Mouse (Mus musculus) frontal cortex, adult 2 months (tissue): ENCODE measurements around the gene Cmtm2b. TPM values are rescaled to one million over a fixed set of nuclear protein-coding genes. Genes with fewer than 3 reads are reported as not detected.

Experiments used
- DNase-seq, 2 experiments: peaks; one replicate each; pipeline ENCODE4 v3.0.0; 2022; ENCODE audit warnings: low spot score in 1 of 2; ENCODE audit errors: extremely low spot score in 1 of 2
- polyA plus RNA-seq: library from polyadenylated mRNA; depleted of rRNA; stranded (reverse); fragments of >200 nt; gene quantifications from 2 replicates; pipeline ENCODE4 v1.2.3, GENCODE M21; 2012

The Cmtm2b gene
- polyA plus RNA-seq, 1 experiment: not detected

DNA sequence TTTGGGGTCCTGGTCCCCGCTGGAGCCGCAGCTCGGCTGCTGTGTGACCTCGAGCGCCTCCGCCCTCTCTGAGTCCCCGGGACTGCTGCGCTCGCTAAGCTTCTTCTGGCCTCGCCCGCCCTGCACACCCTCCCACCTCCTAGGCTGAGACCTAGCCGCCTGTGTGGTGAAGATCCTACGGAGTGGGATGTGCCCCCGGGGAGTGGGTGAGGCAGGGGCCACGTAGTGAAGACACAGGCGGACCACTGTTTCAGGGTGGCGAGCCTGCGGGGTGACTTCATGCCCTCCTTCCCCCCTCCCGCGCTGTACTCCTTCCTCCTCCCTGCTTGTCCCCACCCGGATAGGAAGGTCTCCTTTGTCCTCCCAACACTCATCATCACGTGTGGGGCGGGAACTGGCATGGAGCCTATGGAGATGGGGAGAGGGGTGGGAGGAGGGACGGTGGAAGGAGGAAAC is 19.1 kb downstream of the Cmtm2b start:
- DNase-seq: peak in 1 of 2 experiments; percentile 21

DNA sequence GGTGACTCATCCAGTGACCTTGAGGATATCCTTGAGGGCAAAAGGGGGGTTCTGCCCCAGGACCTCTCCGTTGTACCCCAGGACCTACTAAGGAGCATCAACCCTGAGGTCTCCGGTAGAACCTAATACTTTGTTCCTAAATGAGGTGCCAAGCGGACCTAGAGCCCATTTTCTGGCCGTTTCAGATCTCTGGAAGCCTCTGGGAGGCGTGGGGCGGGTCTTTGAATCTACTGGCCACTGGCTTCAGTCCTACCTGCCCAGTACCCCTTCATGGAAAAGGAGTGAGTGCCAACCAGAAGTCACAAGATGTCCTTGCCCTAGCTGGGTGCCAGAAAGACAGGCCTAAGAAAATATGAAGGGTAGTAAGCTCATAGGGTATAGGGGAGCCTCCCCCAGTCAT is 19.6 kb downstream of the Cmtm2b start:
- DNase-seq: no peak

DNA sequence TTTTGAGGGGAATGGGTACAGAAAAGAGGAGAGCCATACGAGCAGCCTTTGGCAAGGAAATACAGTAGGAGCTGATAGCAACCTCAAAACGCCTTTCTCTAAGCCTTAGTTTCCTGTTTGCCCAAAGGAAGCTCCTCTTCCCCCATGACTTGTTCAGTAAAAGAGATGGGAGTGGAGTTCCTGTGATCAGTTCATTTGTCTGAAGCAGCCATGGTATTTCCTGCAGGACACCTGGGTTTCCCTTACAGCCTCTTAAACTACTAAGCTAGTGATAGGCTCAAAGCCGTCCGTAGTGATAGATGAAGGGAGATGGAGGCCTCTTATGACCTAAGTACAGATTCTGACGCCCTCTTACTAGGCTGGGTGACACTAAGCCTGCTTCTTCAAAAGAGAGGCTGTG is 20.4 kb downstream of the Cmtm2b start:
- DNase-seq: no peak

DNA sequence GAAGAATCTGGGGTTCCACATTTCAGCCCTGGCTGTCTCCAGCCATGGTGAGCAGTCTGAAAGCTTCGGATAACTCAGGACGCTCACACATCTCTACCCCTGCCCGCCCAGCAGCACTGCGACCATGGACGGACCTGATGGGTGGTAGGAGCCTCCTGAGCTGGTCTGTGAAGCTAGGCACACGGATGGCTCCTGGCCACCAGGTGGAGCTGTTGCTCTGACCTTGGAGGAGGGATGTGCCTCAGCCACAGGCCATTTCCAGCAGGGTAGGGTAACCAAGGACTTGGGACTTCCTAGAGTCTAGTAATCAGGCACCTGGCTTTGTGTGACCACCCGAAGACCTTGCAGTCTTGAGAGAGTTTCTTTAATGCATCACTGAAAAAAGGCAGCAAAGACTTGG is 21.9 kb downstream of the Cmtm2b start:
- peak; percentile 71 to 91 for DNase-seq

DNA sequence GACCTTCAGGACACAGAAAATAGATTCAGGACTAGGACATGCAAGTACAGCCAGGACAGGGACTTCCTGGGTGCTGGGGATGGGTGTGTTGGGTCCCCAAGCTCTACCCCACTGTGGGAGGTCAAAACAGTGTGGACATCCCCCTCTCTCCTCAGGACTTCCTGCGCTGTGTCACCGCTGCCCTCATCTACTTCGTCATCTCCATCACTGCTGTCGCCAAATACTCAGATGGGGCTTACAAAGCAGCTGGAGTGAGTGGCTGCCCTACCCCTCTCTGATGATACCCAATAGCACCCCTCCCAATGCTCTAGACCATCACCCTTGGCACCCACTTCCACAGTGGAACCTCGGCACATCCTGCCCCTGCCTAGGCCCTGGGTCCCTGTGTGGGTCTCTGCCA is 22.6 kb downstream of the Cmtm2b start:
- no peak for DNase-seq

DNA sequence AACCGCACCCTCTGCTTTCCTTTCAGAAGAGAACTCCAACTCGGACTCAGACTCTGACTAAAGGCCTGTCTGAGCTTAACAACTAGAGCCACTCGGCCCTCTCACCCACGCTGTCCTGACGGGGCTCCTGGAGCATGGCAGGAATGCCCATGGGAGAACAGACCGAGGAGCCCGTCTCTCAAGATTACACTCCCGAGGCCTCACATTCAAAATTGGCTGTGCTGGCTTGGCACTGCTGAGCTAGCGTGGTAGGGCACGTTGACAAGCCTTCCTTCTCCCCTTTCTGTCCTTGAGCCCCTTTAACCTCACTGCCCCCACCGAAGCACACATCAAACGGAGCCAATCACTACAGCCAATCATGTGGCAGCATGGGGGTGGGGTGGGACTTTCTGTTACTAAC is 24.7 kb downstream of the Cmtm2b start:
- no peak for DNase-seq

DNA sequence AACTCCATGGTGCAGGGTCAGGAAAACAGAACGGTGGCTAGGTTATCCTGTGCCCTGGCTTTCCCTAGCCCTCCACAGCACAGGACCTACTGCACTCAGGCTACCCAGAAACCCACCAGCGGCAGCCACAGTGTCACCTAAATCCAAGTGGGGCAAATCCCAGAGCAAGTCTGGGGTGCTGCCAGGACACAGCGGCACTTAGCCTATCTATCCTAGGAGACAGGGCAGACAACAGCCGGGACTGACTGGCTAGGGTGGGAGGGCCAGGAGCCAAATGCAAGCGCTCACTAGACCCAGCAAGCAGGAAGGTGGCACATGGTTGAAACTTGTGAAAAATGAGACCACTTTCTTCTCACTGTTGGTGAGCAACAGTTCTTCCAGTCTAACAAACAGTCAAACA is 26.9 kb downstream of the Cmtm2b start:
- DNase-seq: no peak

DNA sequence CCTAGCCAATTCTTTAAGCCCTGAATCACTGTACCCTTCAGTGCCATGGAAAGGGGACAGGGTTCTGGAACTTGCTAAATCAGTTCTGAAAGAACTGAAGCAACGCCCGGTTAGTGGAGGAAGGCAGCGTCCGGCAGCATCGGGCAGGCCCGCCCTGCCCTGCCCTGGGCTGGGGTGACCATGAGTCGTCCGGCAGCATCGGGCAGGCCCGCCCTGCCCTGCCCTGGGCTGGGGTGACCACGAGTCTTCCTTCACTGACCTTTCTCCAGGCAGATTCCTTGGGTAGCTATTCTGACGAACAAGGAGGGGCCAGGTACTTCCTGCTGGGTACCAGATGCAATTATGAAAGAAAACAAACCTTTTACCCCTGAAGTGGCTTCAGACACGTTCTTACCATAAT is 28.0 kb downstream of the Cmtm2b start:
- DNase-seq: no peak

DNA sequence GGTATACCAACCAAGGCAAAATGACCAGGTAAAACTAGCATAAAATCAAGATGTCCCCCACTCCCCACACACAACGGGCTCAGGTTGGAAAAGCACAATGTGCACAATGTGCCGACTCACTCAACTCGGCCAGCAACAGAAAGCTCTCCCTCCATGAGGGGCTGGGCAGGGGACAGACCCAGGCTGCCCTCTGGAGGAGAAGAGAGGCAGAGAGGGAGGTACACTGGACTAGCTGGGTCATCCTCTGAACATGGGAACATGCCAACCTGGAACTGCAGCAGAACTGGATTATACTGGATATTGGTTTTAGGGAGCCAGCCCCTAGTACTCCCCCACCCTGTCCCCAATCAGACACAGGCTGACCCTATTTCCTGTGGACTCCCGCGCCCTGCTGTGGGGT is 31.2 kb downstream of the Cmtm2b start:
- DNase-seq: no peak

DNA sequence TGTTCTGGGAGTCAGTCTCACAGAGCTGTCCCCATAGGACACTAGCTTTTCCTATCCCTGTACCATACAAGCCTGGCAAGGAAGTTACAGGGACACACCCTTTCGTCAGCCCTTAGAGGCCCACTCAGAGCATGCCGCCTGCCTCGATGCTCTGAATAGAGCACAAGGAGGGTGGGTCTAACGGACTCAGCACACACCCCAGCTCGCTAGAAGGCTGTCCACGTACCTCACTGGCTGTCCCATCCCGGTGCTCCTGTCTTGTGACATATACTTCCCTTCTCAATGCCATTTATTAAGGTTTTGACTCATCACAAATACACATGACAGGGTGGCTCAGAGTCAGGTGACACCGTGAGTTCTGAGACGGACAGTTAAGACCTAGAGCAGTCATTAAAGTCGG is 32.5 kb downstream of the Cmtm2b start:
- DNase-seq: no peak

DNA sequence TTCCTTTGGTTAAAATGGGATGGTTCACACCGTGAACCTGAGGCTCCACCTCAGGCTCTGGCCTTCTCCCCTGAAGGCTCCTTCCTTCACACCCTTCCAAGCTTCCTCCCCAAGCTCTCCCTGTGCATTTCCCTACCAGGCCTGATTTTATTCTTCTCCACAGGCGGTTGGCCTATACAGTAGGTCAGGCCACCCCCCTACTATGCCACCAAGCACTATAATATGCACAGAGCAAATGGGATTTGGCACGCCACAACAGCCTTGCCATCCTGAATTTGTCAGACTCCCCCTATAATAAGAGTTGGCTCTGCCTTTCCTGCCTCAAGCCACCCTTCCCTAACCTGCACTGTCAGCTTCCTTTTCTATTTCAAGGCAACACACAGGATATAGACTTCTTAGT is 36.6 kb downstream of the Cmtm2b start:
- no peak for DNase-seq

DNA sequence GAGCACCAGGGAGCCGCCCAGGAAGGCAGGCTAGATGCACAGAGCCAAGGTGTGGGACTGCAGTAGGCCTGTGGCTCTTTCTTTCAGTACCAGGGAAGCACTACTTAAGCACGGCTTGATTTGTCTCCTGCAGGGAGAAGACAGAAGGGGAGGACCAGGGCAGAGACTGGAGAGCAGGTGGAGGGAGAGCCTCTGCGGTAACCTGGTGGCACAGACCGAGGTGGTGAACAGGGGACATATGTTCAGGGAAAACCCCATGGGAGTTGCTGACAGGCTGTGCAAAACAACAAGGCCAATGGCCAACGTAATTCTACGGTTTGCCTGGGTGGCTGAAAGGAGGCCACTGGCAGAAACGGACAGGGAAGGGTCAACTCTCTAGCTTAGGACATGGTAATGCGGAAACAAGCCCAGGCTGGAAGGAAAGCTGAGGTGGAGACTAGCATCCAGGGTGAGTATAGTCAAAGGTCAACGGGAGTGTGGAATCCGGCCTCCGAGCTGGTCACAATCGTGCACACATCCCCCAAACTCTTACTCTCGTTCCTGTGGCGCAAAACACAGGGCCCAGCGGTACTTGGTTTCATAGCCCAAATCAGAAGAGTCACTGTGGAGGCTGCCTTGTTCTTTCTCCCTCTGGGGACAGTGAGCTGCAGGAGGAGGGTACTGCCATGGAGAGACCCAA is 37.9 kb downstream of the Cmtm2b start:
- DNase-seq: no peak

DNA sequence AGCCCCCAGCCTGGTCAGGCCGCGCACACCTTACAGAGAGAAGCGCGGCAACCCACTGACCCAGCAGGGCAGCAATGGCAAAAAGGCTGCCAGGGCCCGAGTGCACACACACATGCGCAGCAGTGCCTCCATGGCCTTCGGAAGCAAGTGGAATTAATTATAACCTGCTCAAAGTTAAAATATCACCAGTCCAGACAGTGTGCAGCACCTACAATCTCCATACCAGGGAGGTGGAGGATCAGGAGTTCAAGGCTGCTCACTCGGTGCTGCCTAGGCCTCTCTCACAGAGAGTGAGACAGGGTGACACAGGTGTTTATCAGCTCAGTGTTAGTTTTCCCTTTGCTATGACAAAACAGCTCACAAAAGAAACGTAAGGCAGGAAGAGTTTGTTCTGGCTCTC is 43.7 kb downstream of the Cmtm2b start:
- no peak for DNase-seq

DNA sequence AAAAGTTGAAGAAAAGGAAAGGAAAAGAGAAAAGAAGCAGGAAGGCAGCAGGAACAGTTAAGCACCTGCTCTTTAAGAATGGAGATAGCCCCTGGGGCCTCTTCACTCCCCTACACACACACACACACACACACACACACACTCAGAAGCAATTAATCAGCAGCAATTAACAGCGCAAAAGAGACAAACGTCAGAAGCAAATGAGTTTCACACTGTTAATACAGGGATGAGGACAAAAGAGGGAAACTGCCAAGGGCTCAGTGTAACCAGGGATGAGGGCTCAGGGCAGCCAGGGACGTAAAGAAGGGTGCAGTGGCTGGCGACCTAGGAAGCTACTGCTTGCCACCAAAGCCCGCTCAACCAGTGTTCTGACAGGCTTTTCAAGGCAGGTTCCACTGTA is 45.4 kb downstream of the Cmtm2b start:
- no peak for DNase-seq

DNA sequence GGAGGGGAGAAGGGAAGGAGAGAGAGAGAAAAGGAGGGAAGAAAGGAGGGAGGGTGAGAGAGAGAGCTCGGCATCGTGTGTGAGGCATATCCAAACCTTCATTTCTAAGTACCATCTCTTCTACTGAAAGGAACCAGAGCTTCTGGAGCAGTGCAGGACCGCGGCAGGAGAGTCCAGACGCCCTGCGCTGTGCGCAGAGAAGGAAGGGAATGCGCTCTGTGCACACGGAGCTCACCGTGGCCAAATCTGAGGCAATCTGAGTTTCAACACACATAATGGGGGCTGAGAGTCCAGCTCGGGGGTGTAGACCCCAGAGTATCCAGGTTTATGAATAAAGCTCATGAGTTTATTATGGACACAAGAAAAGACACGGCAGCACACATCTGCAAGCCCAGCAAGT is 47.6 kb downstream of the Cmtm2b start:
- no peak for DNase-seq

DNA sequence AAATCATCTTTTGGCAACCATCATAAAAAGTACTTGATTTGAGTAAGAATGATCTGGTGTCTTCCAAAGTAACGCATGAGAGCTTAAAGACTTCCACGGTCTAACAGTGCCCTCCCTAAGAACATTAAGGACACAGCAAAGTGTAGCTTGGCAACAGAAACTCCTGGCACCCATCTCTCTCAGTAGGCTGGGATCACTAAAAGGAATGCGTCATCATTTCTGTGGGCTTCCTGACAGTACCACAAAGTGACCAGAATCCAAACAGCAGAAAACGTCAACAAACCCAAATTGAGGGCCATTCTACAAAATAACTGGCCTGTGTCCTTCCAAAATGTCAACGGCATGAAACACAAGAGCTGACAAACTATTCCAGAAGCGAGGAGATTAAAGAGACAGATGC is 48.0 kb downstream of the Cmtm2b start:
- no peak for DNase-seq

DNA sequence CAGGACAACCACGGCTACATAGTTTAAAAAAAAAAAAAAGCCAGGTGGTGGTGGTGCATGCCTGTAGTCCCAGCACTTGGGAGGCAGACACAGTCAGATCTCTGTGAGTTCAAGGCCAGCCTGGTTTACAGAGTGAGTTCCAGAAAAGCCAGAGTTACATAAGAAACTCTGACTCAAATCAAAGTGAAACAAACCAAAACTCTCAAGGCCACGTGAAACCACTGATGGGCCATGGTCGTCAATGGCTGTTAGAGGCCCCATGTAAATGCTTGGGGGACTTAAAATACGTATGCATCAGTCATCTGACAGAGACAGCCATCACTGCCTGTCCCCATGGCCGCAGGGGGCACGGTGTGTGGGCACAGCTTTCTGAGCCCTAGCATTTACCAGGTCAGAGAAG is 49.1 kb downstream of the Cmtm2b start:
- DNase-seq: no peak

DNA sequence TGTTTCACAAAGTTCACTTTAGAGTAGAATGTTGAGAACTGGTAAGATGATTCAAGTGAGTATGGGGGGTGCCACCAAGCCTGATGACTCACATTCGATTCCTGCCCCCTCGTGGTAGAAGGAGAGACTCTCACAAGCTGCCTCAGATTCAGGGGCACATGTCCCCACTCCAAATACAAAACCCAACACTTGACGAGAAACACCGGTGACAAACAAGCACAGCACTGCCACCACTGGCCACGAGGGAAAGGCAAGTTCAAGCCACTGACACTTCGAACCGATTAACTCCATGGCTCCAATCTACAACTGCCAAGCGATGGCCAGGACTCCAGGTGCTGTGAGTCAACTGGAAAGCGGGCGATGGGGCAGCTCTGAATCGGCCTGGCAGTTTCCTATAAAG is 51.7 kb downstream of the Cmtm2b start:
- peak in 1 of 2 experiments; percentile 51 for DNase-seq

DNA sequence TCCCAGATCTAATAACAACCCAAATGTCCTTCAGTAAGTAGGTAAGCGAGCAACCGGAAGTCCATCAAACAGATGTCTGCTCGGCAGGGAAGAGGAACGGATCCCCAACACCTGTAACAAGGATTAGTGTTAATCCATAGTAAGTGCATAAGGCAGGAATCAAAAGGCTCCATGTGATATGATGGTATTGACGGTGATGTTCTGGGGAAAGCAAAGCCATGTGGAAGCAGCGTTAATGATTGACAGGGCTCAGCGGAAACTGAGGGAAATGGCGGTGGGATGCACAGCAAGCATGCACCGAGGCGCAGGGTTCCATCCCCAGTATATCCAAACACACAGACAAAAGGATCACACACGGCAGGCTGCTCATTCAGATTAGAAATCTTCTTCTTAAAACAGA is 52.2 kb downstream of the Cmtm2b start:
- no peak for DNase-seq

DNA sequence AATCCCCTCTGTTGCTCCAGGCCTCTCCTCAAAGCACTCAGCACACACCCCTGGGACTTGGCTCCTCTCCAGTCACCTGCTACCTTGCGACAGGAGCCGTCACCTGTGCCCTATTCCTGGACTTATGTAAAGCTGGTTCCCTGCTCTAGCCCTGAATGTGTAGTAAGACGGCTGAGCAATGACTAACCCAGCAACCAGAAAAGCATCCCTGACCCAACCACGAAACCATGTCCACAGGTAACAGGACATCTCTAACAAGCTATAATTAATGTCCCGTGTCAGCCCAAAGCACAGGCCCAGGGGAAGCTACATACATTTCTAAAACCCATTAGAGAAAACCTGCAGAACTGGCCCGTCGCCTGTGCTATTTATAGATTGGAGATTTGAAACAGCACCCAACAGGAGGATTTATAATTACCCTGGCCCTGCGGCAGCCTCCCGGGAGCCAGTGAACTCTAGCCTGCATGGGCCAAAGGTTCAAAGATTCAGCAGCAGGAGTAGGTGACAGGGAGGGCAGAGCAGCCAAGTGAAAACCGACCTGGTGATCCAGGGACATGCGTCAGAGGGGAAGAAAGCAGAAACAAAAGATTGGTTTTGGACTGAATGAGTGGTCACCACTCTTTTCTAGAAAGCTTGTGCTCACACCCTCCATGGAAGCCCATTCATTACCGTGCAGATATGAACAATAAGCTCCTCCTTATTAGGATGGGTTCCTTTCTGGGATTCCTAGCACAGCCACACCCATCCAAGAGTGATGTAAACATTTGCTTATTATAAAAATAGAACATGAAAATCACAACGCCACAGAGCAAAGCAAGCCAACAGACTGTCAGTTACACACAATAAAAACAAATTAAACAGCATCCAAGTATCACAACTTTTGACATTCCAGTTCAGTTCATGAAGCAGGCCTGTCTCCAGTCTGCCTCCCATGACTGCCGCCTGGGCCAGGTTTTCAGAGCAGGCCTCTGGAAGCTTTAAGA is 53.1 kb downstream of the Cmtm2b start:
- DNase-seq: no peak

DNA sequence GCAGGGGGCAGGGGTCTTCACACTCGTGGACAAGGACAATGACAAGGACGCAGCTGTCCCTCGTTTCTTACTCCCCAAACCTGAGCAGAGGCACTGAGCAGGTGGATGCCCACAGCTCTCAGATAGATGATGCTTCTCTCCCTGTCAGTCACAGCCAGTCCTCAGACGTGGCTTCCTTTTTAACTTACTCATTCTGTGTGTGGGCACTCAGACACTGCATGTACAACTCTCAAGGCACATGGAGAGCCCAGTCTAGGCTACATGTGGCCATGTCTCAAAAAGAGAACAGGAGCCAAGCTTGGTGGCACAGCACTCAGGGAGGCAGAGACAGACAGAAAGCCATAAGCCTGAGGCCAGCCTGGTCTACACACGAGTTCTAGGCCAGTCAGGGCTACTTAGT is 53.9 kb downstream of the Cmtm2b start:
- peak in 1 of 2 experiments; percentile 45 for DNase-seq

DNA sequence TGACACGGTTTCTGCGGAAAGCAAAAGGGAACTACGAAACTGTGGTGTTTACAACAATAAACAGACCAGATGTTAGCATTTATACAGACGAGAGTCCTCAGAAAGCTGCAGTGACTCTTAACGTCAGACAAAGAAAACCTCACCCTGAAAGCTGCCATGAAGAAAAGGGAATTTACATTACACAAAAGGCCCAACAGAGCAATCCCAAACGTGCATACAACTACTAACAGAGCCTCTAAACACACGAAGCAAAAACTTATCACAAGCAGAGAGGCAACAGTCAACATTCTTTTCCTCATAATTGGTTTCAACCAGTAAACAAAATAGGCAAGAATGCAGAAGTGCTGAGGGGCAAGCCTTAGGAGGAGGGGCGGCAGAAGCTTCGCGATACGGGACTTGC is 54.6 kb downstream of the Cmtm2b start:
- DNase-seq: no peak
